Mouse (Mus musculus) heart, adult 2 months (tissue): ENCODE measurements around the gene Sez6.

Experiments used
- CTCF ChIP-seq: fragments of 200-600 bp; IDR thresholded peaks from 2 replicates; pipeline ENCODE4 v1.8.1; 2022; ENCODE audit warnings: antibody characterized with exemption, mild to moderate bottlenecking, moderate library complexity
- EP300 ChIP-seq: fragments of 200-500 bp; IDR thresholded peaks from 2 replicates; pipeline ENCODE4 v1.6.1; 2011; ENCODE audit warnings: low read depth, low read length, control low read depth; ENCODE audit not compliant: insufficient read depth

GRCm38 (mm10) chr11:77956428-77956827 lies 25.8 kb downstream of the Sez6 start:
- no peak for TF ChIP-seq CTCF
- no peak for TF ChIP-seq EP300
